Mouse (Mus musculus) spleen, adult 12 weeks (tissue): Measurements from ENCODE around the gene Gm6460.
"Not testable (repeated sequence)": the region's sequence is repeated elsewhere in the genome, so short reads cannot be mapped to it uniquely, and the experiment has no call there.

Experiments used
- DNase-seq: peaks from one replicate; pipeline ENCODE4 v3.0.0; 2022; ENCODE audit warnings: low spot score

The Gm6460 gene

DNA sequence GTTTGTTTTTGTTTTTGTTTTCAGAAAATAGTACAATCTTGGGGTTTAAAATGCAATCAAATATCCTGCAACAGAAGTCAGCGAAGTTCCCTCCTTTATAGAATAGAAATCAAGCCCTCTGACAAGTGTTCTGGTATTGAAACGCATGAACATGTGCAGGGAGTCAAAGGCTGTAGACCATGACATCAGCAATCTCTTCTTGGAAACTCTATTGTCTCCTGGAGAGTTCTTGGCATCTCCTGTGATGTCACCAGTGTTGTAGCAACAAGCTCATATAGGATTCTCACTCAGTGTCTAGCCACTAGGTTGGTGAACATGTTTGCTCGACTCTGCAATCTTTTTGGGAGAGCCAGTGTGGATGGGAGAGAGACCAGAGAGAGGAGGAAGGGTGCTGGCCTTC, at the start of gene Gm6460:
Gm6460 (plus strand) TSS at position 301 of the 400 bp plus-strand sequence.
- not testable (repeated sequence) for DNase-seq
